Mouse (Mus musculus) layer of hippocampus, postnatal 10 days (tissue): ENCODE results near the gene Scrn2. TPM values are rescaled to one million over a fixed set of nuclear protein-coding genes. Genes with fewer than 3 reads are reported as not detected.

Source experiments
- microRNA-seq, 2 experiments: library from miRNA; unstranded; fragments of <30 nt; microRNA quantifications; one replicate each; pipeline ENCODE4 v1.2.0; 2021
- total RNA-seq, 2 experiments: library from RNA; stranded (reverse); gene quantifications; 2 replicates each; pipeline ENCODE4 v1.2.3; 2021

The Scrn2 gene
- total RNA-seq, 2 experiments from 2014 or later: 5.2 to 6.3 TPM

Small RNA genes within 50 kb of the gene (microRNA-seq; reads per million reads assigned to microRNA genes)
- 0.22 to 0.59 reads per million in 2 experiments for gene Mir8103

Other genes with a start within 250 kb of the Scrn2 start
- gene Cbx1, start 240.8 kb upstream of the Scrn2 start, total RNA-seq: 10 to 100 TPM; 56.3 to 61.8 TPM
- gene Nfe2l1, start 200.0 kb upstream of the Scrn2 start, total RNA-seq: 100 to 1,000 TPM; 183 to 193 TPM
- 1 to 10 TPM; 4.2 to 5.6 TPM for gene Copz2, start 180.1 kb upstream of the Scrn2 start, total RNA-seq
- 10 to 100 TPM; 53.4 to 59.6 TPM for gene Cdk5rap3, start 113.4 kb upstream of the Scrn2 start, total RNA-seq
- not detected for gene Prr15l, start 101.8 kb upstream of the Scrn2 start, total RNA-seq
- gene Pnpo, start 86.0 kb upstream of the Scrn2 start, total RNA-seq: 10 to 100 TPM; 28.0 to 28.8 TPM
- gene Sp2, start 47.0 kb upstream of the Scrn2 start, total RNA-seq: 10 to 100 TPM; 11.5 to 12.0 TPM
- 1 to 10 TPM; 1.4 TPM for gene Sp6, start 16.5 kb upstream of the Scrn2 start, total RNA-seq
- 1 to 10 TPM in 1 of 2 experiments, under 1 TPM in 1; 0.83 to 1.6 TPM for gene Lrrc46, start 11.5 kb downstream of the Scrn2 start, total RNA-seq
- gene Mrpl10, start 11.6 kb downstream of the Scrn2 start, total RNA-seq: 10 to 100 TPM; 74.4 to 76.7 TPM
- gene Osbpl7, start 20.7 kb downstream of the Scrn2 start, total RNA-seq: 10 to 100 TPM; 12.9 to 13.5 TPM
- under 1 TPM; 0.18 TPM for gene Tbx21, start 85.4 kb downstream of the Scrn2 start, total RNA-seq
- gene Tbkbp1, start 121.6 kb downstream of the Scrn2 start, total RNA-seq: 10 to 100 TPM; 54.4 to 60.4 TPM
- 100 to 1,000 TPM; 125 to 136 TPM for gene Kpnb1, start 157.9 kb downstream of the Scrn2 start, total RNA-seq